Mouse (Mus musculus): Measurements from ENCODE around the gene Srp72. TPM values are rescaled to one million over a fixed set of nuclear protein-coding genes. Genes with fewer than 3 reads are reported as not detected.

Gene Srp72
- total RNA-seq, 2 experiments from 2014 or later: 93.8 to 100 TPM

GRCm38 (mm10) chr5:77038451-77038850 is 64.0 kb downstream of the Srp72 start:
- DNase-seq (ENCODE audit: low spot score in 2 of 2): no peak

GRCm38 (mm10) chr5:77039391-77039790 is 64.9 kb downstream of the Srp72 start:
- DNase-seq (ENCODE audit: low spot score in 2 of 2): no peak

GRCm38 (mm10) chr5:77044362-77044761 is 69.9 kb downstream of the Srp72 start:
- DNase-seq (ENCODE audit: low spot score in 2 of 2): no peak

Other genes starting within 250 kb of the Srp72 start
- 10 to 100 TPM; 21.2 to 22.0 TPM for gene Aasdh, start 69.2 kb upstream of the Srp72 start, total RNA-seq (2021)
- 10 to 100 TPM; 94.1 to 94.2 TPM for gene Paics, start 23.4 kb upstream of the Srp72 start, total RNA-seq (2021)
- 10 to 100 TPM; 20.1 to 20.9 TPM for gene Ppat, start 23.1 kb upstream of the Srp72 start, total RNA-seq (2021)
- gene Arl9, start 29.4 kb downstream of the Srp72 start, total RNA-seq (2021): not detected
- under 1 TPM; 0.42 to 0.63 TPM for gene Thegl, start 41.3 kb downstream of the Srp72 start, total RNA-seq (2021)
- gene Hopx, start 140.4 kb downstream of the Srp72 start, total RNA-seq (2021): 10 to 100 TPM; 23.4 to 31.3 TPM
- gene Spink2, start 236.8 kb downstream of the Srp72 start, total RNA-seq (2021): not detected

Measured in left cerebral cortex, adult 18-20 months (tissue).